Mouse (Mus musculus): ENCODE measurements around the gene Cdon. TPM values are rescaled to one million over a fixed set of nuclear protein-coding genes. Genes with fewer than 3 reads are reported as not detected.
A peak's percentile ranks its signal among the peaks of the same experiment; 100 is the strongest.

Gene Cdon
- polyA plus RNA-seq, 1 experiment = 7.3 TPM

DNA sequence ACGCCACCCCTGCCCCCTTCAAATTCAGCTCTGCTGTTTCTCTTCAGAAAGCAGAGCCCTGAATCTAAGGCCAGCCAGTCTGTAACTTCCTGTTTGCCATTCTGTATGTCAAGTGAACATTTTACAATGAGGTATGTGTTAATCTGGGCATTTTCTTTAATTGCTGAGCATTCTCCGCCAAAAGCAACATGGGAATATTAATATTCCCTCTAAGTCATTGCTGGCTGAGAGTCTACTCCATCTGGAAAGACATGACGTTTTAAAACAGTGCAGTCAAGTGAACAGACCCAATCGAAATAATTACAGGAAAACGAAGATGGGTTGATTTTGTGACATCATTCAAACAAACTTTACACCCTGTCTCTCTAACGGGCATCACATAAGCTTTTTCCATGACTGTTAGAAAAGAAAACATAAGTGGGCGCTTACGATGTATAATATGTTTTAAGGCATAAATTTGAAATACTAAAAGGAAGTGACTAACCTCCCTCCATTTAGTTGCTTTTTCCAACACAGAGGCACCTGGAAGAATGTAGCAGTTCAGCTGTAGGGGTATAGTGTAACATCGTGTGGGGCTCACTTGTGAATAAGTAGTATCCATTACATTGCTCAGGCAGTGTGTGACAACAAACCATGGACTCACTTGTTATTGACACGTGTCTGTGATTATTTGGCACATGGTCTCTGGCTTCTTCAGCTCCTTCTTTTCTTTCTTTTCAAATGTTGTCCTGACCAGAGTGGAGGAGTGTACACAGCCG lies 70.4 kb downstream of the Cdon start:
- no peak for DNase-seq (ENCODE audit: extremely low spot score in 1 of 2, low spot score in 1 of 2)

DNA sequence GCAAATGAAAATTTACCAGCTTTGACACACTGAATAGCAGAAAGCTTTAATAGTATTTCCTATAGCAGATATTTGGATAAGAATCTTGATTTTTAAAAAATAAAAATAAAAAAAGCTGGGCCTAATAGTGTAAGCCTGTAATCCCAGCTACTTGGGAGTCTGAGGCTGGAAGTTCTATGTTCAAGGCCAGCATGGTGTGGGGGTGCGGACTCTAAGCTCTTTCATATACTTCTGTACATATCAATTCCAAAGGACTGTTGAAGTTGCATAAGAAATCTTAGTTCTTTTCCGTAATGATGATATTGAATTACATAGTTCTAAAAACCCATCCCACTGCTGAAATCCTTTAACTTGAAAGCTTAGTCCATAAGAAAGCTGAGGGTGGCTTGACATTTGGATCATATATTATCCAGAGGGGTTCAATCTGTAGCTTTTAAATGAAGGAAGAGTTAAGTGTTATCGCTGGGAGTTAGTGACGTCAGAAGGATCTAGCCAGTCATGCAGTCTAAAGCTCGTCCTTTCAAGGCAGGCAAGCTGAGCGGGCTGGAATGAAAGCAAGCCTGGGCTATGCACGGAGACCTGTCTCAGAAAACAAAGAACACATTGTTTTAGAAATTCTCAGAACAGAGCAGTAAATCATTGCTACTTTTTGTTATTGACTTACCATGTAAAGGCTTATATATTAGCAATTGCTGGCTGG lies 72.3 kb downstream of the Cdon start:
- no peak for DNase-seq (ENCODE audit: extremely low spot score in 1 of 2, low spot score in 1 of 2)

GRCm38 (mm10) chr9:35493733-35494092 lies 72.8 kb downstream of the Cdon start:
- no peak for DNase-seq (ENCODE audit: extremely low spot score in 1 of 2, low spot score in 1 of 2)

DNA sequence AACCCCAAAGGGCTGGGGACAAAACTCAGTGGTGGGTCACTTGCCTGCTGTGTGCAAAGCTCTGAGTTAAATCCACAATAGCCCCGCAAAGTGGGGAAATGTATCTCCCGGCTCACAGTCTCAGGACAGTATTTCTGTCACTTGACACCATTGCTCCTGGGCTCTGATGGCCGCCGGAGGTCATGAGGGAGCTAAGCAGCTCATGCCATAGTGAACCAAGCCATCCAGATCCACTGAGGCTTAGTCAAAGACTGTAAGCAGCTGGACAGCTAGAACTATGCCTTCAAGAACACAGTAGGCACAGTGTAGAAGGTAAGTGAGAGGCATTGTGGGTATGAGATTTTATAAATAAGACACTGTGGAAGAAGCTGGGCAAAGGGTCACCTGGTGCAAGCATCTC lies 74.0 kb downstream of the Cdon start:
- DNase-seq (ENCODE audit: extremely low spot score in 1 of 2, low spot score in 1 of 2) = no peak

DNA sequence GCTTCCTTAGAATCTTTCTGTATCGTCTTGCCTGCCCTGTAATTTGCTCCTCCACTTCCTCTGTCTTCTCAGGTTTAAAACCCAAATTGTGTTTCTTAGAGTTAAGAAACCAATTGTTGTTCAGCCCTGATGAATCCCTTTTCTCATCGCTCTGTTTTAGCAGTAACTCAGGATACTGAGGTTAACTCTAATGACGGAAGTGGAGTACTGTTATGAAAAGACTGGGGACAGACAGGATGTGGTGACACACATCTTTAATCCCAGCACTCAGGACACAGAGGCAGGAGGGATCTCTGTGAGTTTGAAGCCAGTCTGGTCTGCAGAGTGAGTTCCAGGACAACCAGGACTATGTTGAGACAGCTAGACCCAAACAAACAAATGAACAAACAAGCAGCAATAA lies 74.5 kb downstream of the Cdon start:
- no peak for DNase-seq (ENCODE audit: extremely low spot score in 1 of 2, low spot score in 1 of 2)

- DNase-seq (ENCODE audit: extremely low spot score in 1 of 2, low spot score in 1 of 2) = no peak
Observed at GRCm38 (mm10) chr9:35499946-35500345, 79.0 kb downstream of the Cdon start.

- DNase-seq (ENCODE audit: extremely low spot score in 1 of 2, low spot score in 1 of 2) = no peak
Observed at GRCm38 (mm10) chr9:35502361-35503000, 81.6 kb downstream of the Cdon start.

DNA sequence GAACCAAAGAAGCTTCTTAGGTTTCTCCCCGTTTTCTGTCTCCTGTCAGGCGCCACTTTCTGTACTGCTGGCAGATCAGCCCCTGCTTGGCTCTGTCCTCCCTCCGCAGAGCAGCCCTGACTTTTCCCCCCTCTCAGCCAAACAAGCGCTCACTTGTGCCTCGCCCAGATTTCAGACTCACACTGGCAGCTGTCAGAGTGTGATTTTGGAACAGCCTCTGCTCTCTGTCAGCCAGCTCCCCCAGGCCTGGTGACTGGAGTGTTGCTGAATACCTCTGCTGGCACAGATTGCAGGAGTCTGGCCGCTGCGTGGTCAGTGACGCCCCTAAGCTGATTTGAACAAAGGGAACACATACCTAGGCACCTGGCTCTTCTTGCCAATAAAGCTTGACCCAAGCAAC lies 87.3 kb downstream of the Cdon start:
- peak in 1 of 2 experiments; percentile 45 for DNase-seq (ENCODE audit: extremely low spot score in 1 of 2, low spot score in 1 of 2)

- no peak for DNase-seq (ENCODE audit: extremely low spot score in 1 of 2, low spot score in 1 of 2)
Observed at GRCm38 (mm10) chr9:35513900-35514299, 93.0 kb downstream of the Cdon start.

GRCm38 (mm10) chr9:35516182-35516581 lies 95.3 kb downstream of the Cdon start:
- no peak for DNase-seq (ENCODE audit: extremely low spot score in 1 of 2, low spot score in 1 of 2)

DNA sequence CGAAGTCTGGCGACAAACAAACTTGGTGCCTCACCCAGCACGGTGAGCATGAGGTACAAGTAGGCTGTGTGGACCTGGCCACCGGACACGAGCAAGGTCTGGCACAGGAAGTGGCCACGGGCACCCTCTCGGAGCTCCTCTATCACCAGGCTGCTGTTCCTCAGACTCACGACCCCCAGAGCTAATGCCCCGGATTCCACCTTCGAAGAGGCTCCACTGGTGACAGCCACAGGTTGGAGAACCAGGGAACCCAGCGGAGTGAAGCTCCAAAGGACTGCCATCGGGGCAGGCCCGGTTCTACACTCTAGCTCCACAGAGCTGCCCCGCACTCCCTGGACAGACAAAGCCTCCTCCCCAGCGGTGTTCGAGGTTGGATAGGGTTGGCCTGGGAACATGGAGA lies 95.8 kb downstream of the Cdon start:
- no peak for DNase-seq (ENCODE audit: extremely low spot score in 1 of 2, low spot score in 1 of 2)

DNA sequence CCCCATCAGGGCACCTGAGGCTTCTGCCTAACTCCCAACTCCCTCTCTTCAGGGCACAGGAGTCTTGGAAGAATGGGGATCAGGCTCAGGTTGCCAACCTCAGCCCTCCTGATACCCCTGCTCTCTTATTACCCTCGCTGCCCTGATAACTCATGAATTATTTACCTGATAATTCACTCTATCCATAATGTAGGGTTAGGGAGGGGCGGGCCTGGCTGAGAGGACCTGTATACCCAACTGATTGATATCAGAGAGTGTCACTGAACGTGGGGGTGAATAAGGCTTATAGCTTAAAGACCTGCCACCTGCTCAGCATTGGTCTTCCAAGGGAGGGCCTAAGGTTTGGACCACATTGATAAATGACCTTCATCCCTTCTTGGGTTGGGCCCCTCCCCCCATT lies 97.2 kb downstream of the Cdon start, which contains the start of gene Gm1113:
Gene Gm1113, minus strand, starts transcription at position 101 of the 400 bp plus-strand sequence.
- DNase-seq (ENCODE audit: extremely low spot score in 1 of 2, low spot score in 1 of 2) = no peak

GRCm38 (mm10) chr9:35520631-35521348 lies 99.9 kb downstream of the Cdon start:
- DNase-seq (ENCODE audit: extremely low spot score in 1 of 2, low spot score in 1 of 2) = no peak

- DNase-seq (ENCODE audit: extremely low spot score in 1 of 2, low spot score in 1 of 2) = no peak
Observed at GRCm38 (mm10) chr9:35522241-35522640, 101.3 kb downstream of the Cdon start.

GRCm38 (mm10) chr9:35522821-35523515 lies 102.0 kb downstream of the Cdon start:
- DNase-seq (ENCODE audit: extremely low spot score in 1 of 2, low spot score in 1 of 2) = no peak

DNA sequence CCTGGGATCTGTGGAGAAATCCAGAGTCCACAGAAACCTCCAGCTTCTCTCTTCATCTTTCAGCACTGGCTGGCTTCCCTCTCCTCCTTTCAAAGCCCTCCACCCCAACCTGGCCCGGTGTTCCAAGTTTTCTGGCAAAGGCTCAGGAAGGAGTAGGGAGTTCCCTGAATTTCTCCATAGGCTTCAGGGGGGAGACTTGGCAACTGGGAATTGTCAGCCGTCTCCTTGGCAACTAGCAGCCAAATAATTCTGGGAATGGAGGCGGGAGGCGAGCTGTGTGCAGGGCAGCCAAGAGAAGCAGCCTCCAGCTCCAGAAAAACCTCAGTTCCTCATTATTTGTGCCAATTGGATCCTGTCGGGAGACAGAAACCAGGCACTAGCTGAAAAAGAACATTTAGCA lies 102.6 kb downstream of the Cdon start:
- DNase-seq (ENCODE audit: extremely low spot score in 1 of 2, low spot score in 1 of 2) = peak; percentile 60 to 75

GRCm38 (mm10) chr9:35523941-35524411 lies 103.0 kb downstream of the Cdon start:
- peak; percentile 61 to 89 for DNase-seq (ENCODE audit: extremely low spot score in 1 of 2, low spot score in 1 of 2)

GRCm38 (mm10) chr9:35529141-35529540 lies 108.2 kb downstream of the Cdon start:
- no peak for DNase-seq (ENCODE audit: extremely low spot score in 1 of 2, low spot score in 1 of 2)

DNA sequence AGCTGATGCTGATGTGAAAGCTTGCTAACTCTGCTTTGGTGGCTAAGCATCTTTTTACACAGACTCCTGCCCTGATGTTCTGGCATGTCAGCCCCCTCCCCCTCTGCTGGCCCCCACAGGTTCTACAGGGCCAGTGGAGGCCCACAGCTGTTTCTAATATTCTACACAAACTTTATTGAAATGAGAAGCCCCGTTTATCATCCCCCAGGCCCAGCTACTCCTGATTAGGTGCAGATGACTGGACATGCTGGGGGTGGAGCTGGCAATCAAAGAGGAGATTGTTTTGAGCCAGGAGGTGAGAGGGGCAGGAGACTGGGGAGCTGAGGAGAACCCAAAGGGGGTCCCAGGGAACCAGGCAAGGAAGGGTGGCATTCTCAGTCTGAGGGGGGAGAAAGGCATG lies 108.9 kb downstream of the Cdon start:
- DNase-seq (ENCODE audit: extremely low spot score in 1 of 2, low spot score in 1 of 2) = no peak

- DNase-seq (ENCODE audit: extremely low spot score in 1 of 2, low spot score in 1 of 2) = no peak
Observed at GRCm38 (mm10) chr9:35533266-35533665, 112.3 kb downstream of the Cdon start.
